Mouse (Mus musculus) bone marrow, adult 2 months (tissue): ENCODE data around the gene Slc6a21.

Source experiments
- CTCF ChIP-seq: fragments of 200-500 bp; IDR thresholded peaks from 2 replicates; pipeline ENCODE4 v1.5.1; 2011; ENCODE audit warnings: low read length, control low read depth; ENCODE audit not compliant: control insufficient read depth, insufficient read depth
- POLR2A ChIP-seq: fragments of 200-500 bp; IDR thresholded peaks from 2 replicates; pipeline ENCODE4 v1.6.1; 2011; ENCODE audit warnings: low read depth, mild to moderate bottlenecking, control low read depth, low read length, borderline replicate concordance; ENCODE audit not compliant: control insufficient read depth

DNA sequence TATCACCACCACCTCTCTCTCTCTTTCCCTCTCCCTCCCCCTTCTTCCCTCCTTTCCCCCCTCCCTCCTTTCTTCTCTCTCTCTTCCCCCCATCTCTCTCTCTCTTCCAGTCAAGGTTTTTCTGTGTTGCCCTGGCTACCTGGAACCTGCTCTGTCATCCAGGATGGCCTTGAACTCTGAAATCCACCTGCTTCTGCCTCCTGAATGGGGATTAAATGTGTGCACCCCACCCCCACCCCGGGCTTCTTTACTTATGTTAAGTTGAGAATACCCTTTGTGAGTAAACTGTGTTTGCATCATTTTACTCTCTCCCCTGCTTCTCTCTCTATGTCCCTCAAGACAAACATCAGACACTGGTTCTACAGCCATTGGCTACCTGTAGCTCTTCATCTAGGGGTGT is 11.8 kb upstream of the Slc6a21 start:
- TF ChIP-seq CTCF (no peak), POLR2A (no peak)
